Mouse (Mus musculus): ENCODE measurements at regions not wholly inside any gene's neighbourhood (a gene's known extent, or its start where the extent isn't known, plus 50 kb on each side); places are given as distances from the start of the nearest gene placed in this dataset.

GRCm38 (mm10) chr12:110224250-110224649 lies 54.6 kb upstream of the Dio3 start:
- no peak for TF ChIP-seq GATA1 (IDR thresholded peaks at IDR 0.05; ENCODE audit: borderline replicate concordance, low read length)
- no peak for TF ChIP-seq FLI1 (IDR thresholded peaks at IDR 0.05; ENCODE audit: low read length)
